Mouse (Mus musculus) heart, embryonic 15.5 days (tissue): ENCODE data around the gene Clrn3. TPM values are rescaled to one million over a fixed set of nuclear protein-coding genes. Genes with fewer than 3 reads are reported as not detected.

Experiments
- ATAC-seq: fragments of 200-750 bp; cut with Nextera tagmentation; replicated peaks from 2 replicates; pipeline ENCODE4 v1.8.0; 2017; ENCODE audit warnings: low read depth, moderate TSS enrichment; ENCODE audit not compliant: insufficient number of reproducible peaks, insufficient read depth, low FRiP score
- H3K27ac ChIP-seq: fragments of 300-500 bp; sonication (generic); 2 replicates; pipeline ENCODE4 v1.5.1; 2015; ENCODE audit warnings: mild to moderate bottlenecking, inconsistent platforms
- H3K27me3 ChIP-seq: fragments of 300-500 bp; sonication (generic); 2 replicates; pipeline ENCODE4 v1.6.1; 2015; ENCODE audit warnings: inconsistent platforms
- H3K36me3 ChIP-seq: fragments of 300-500 bp; sonication (generic); 2 replicates; pipeline ENCODE4 v1.6.1; 2015; ENCODE audit warnings: mild to moderate bottlenecking, inconsistent platforms
- H3K4me1 ChIP-seq: fragments of 300-500 bp; sonication (generic); replicated peaks from 2 replicates; pipeline ENCODE4 v1.6.1; 2015; ENCODE audit warnings: inconsistent platforms
- H3K4me2 ChIP-seq: fragments of 300-500 bp; sonication (generic); 2 replicates; pipeline ENCODE4 v1.6.1; 2015; ENCODE audit warnings: inconsistent platforms, mild to moderate bottlenecking, moderate library complexity
- H3K4me3 ChIP-seq: fragments of 300-500 bp; sonication (generic); 2 replicates; pipeline ENCODE4 v1.5.1; 2015; ENCODE audit warnings: mild to moderate bottlenecking, inconsistent platforms
- H3K9ac ChIP-seq: fragments of 300-500 bp; sonication (generic); 2 replicates; pipeline ENCODE4 v1.6.1; 2015; ENCODE audit warnings: mild to moderate bottlenecking, inconsistent platforms
- H3K9me3 ChIP-seq: fragments of 300-500 bp; sonication (generic); replicated peaks from 2 replicates; pipeline ENCODE4 v1.6.1; 2016; ENCODE audit warnings: inconsistent platforms
- WGBS: fragments of 180-500 bp; shearing (Covaris S2); methylation state at CpG from one replicate; pipeline ENCODE4 v1.1.7; 2015; ENCODE audit warnings: mixed read lengths; 5-methylcytosine and 5-hydroxymethylcytosine counted together
- microRNA counts: library from miRNA; unstranded; fragments of <30 nt; microRNA quantifications from one replicate; lab custom pipeline; 2016
- microRNA-seq: library from miRNA; unstranded; fragments of <30 nt; microRNA quantifications from one replicate; pipeline ENCODE4, GENCODE M21; 2016
- polyA plus RNA-seq: library from polyadenylated mRNA; unstranded; fragments of >200 nt; fragmentation: Nextera tagmentation; extraction: Ambion mirVana; gene quantifications from 2 replicates; pipeline ENCODE4 v1.2.1, GENCODE M21; 2015

Gene Clrn3
- polyA plus RNA-seq, 1 experiment from 2014 or later: not detected

DNA sequence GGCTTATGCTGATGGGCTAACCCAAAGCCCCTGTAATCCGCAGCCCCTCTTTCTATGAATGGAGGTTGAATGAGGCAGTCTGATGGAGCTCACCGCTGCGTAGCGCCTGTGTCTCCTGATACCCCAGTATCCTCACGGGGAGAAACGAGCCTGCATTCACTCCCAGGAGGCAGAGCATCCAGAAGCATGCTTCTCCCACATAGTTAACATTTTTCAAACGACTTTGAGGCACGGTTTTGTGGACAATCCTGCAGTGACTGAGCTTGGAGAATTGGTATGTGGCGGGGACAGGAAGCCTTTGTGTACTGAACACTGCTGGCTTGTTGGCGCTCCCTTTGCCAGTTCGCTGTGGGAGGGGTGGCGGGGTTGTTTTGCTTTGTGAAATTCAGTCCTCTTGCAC lies 63.2 kb downstream of the Clrn3 start:
- Histone ChIP-seq H3K27me3 (peaks cover 5% of the 10 kb centered on the region; the same call in 1 of the 2 replicates), H3K9ac (no peak overlapping the region), H3K4me2 (no peak overlapping the region), H3K4me1 (no peaks in the 10 kb centered on the region), H3K9me3 (no peaks in the 10 kb centered on the region), H3K4me3 (no peak overlapping the region), H3K27ac (no peak overlapping the region), H3K36me3 (no peaks in the 10 kb centered on the region)
- 21% methylated on average over 12 of the region's 12 CpGs for WGBS
- no peak for ATAC-seq

DNA sequence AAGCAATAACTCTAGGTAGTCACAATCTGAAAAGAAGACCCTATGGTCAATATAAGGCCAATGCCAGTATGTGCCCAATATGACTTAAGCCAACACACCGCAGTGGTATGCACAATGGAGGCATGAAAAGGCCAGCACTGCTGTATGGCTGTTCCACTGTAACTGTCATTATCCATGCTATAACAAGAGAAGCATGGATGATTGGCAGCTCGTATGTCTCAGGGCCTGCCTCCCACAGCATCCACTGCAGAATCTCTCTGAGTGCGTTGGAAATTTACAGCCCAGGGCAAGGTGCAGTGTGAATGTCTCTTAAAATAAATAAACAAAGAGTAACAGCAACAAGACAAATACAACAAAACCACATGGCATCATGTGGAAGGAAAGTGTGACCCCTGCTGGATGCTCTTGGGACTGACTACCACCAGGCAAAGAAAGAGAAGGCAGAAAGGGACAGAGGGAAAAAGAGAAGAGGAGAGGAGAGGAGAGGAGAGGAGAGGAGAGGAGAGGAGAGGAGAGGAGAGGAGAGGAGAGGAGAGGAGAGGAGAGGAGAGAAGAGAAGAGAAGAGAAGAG lies 63.7 kb downstream of the Clrn3 start:
- Histone ChIP-seq H3K9ac (no peak overlapping the region), H3K9me3 (no peaks in the 10 kb centered on the region), H3K4me3 (no peak overlapping the region), H3K27me3 (peaks cover 5% of the 10 kb centered on the region; the same call in 1 of the 2 replicates), H3K27ac (no peak overlapping the region), H3K36me3 (no peaks in the 10 kb centered on the region), H3K4me2 (no peak overlapping the region), H3K4me1 (no peaks in the 10 kb centered on the region)
- ATAC-seq: no peak
- 44% methylated on average over 3 of the region's 3 CpGs for WGBS

MicroRNAs encoded within 50 kb of the gene (microRNA counts, 519-probe panel; counts per million panel counts)
- microRNA mmu-miR-1962 (lab: Ali Mortazavi, UCI): 2,311 counts per million, percentile 41 among the panel's probes with 10 or more counts

Small RNA genes within 50 kb of the gene (microRNA-seq; reads per million reads assigned to microRNA genes)
- gene Mir1962: not detected

Other genes with a start within 250 kb of the Clrn3 start
- gene Foxi2, start 118.3 kb downstream of the Clrn3 start, polyA plus RNA-seq: not detected in 2 replicates
- 2.1 and 4.0 TPM in 2 replicates for gene Ptpre, start 8.8 kb upstream of the Clrn3 start, polyA plus RNA-seq
- gene Mki67, start 187.7 kb upstream of the Clrn3 start, polyA plus RNA-seq: 20.2 and 27.1 TPM in 2 replicates